Mouse (Mus musculus) forebrain, embryonic 12.5 days (tissue): ENCODE measurements around the gene 2700081O15Rik. TPM values are rescaled to one million over a fixed set of nuclear protein-coding genes. Genes with fewer than 3 reads are reported as not detected.

Source experiments
- ATAC-seq: fragments of 200-750 bp; cut with Nextera tagmentation; 2 replicates; pipeline ENCODE4 v1.8.0; 2017; ENCODE audit warnings: moderate TSS enrichment; ENCODE audit not compliant: low FRiP score
- H3K27ac ChIP-seq: fragments of 300-500 bp; sonication (generic); 2 replicates; pipeline ENCODE4 v1.5.1; 2016; ENCODE audit warnings: mild to moderate bottlenecking
- H3K27me3 ChIP-seq: fragments of 300-500 bp; sonication (generic); 2 replicates; pipeline ENCODE4 v1.6.1; 2016; ENCODE audit warnings: mild to moderate bottlenecking
- H3K36me3 ChIP-seq: fragments of 300-500 bp; sonication (generic); replicated peaks from 2 replicates; pipeline ENCODE4 v1.6.1; 2016; ENCODE audit warnings: mild to moderate bottlenecking
- H3K4me1 ChIP-seq: fragments of 300-500 bp; sonication (generic); 2 replicates; pipeline ENCODE4 v1.6.1; 2016
- H3K4me2 ChIP-seq: fragments of 300-500 bp; sonication (generic); 2 replicates; pipeline ENCODE4 v1.6.1; 2016; ENCODE audit warnings: mild to moderate bottlenecking, moderate library complexity
- H3K4me3 ChIP-seq: fragments of 300-500 bp; sonication (generic); replicated peaks from 2 replicates; pipeline ENCODE4 v1.5.1; 2016; ENCODE audit warnings: mild to moderate bottlenecking
- H3K9ac ChIP-seq: fragments of 300-500 bp; sonication (generic); 2 replicates; pipeline ENCODE4 v1.6.1; 2016; ENCODE audit warnings: mild to moderate bottlenecking
- H3K9me3 ChIP-seq: fragments of 300-500 bp; sonication (generic); 2 replicates; pipeline ENCODE4 v1.6.1; 2016
- WGBS: fragments of 180-500 bp; shearing (Covaris S2); methylation state at CpG from one replicate; pipeline ENCODE4 v1.1.7; 2016; 5-methylcytosine and 5-hydroxymethylcytosine counted together
- microRNA-seq: library from miRNA; unstranded; fragments of <30 nt; microRNA quantifications from one replicate; pipeline ENCODE4, GENCODE M21; 2017
- polyA plus RNA-seq: library from polyadenylated mRNA; unstranded; fragments of >200 nt; fragmentation: Nextera tagmentation; extraction: Ambion mirVana; gene quantifications from 2 replicates; pipeline ENCODE4 v1.2.1, GENCODE M21; 2016

2700081O15Rik gene
- polyA plus RNA-seq, 1 experiment from 2014 or later = 18.6 TPM

DNA sequence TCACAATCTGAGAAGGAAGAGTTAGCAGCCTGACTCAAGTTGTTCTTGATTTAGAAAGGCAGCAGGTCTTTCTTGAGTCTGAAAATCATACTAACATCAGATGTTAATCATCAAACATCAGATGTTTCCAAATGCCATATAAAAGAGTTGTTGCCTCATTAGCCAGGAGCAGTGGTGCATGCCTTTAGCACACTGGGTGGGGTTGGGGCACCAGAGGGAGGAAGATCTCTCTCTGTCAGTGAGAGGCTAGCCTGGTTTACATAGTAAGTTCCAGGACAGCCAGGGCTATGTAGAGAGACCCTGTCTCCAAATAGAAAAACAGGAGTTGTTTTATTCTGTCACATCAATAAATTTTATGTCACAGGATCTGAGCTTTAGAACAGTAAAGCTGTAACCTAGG is 41.5 kb downstream of the 2700081O15Rik start:
- Histone ChIP-seq H3K27me3 (no peaks in the 10 kb centered on the region), H3K36me3 (peaks cover 30% of the 10 kb centered on the region), H3K9ac (no peak overlapping the region), H3K4me1 (peaks cover 4% of the 10 kb centered on the region; the same call in 1 of the 2 replicates), H3K27ac (no peak overlapping the region), H3K4me3 (no peak overlapping the region), H3K4me2 (no peak overlapping the region), H3K9me3 (no peaks in the 10 kb centered on the region)
- ATAC-seq = no peak

DNA sequence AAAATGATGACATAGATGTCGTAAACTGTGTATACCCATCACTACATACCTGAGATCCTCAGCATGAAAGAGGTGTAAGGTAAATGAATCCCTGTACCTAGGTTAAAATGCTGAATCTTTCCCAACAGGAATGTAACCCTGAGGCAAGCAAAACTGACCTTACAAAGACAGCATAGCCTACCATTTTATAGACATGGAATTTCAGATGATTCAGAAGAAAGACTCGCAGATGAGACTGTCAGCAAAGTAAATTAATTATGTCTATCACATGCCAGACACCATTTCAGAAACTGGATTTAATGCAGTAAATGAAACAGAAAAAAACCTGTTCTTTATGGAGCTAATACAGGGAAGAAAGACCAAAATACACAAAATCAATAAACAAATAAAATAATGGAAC is 41.9 kb downstream of the 2700081O15Rik start:
- ATAC-seq = no peak
- H3K27me3 ChIP-seq = no peaks in the 10 kb centered on the region
- WGBS = 93% methylated on average over 2 of the region's 2 CpGs
- no peak overlapping the region for H3K4me3 ChIP-seq
- no peaks in the 10 kb centered on the region for H3K9me3 ChIP-seq
- H3K27ac ChIP-seq = no peak overlapping the region
- no peak overlapping the region for H3K4me2 ChIP-seq
- peaks cover 4% of the 10 kb centered on the region; the same call in 1 of the 2 replicates for H3K4me1 ChIP-seq
- peaks cover 30% of the 10 kb centered on the region for H3K36me3 ChIP-seq
- no peak overlapping the region for H3K9ac ChIP-seq

DNA sequence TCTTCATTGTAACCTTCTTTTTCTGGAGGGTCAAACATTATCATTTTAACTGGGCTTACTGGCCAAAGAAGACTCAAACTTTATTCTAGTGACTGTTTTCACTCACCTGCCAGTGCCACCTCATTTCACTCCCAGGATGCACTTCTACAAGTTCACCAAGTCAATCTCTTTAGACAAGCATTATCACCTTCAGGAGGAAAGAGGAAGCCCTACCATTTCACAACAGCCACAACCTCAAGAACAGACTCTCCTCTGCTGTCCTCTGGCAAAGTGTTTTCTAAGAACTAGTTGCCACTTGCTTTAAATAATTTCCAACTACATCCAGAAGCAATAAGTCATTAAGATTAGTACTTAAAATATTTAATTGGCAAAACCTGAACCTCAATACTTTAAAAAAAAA is 50.5 kb downstream of the 2700081O15Rik start:
- H3K4me3 ChIP-seq = no peak overlapping the region
- no peak overlapping the region for H3K9ac ChIP-seq
- no peaks in the 10 kb centered on the region for H3K4me1 ChIP-seq
- ATAC-seq = no peak
- no peaks in the 10 kb centered on the region for H3K9me3 ChIP-seq
- H3K4me2 ChIP-seq = no peak overlapping the region
- H3K36me3 ChIP-seq = peaks cover 25% of the 10 kb centered on the region
- H3K27ac ChIP-seq = no peak overlapping the region
- H3K27me3 ChIP-seq = no peaks in the 10 kb centered on the region

DNA sequence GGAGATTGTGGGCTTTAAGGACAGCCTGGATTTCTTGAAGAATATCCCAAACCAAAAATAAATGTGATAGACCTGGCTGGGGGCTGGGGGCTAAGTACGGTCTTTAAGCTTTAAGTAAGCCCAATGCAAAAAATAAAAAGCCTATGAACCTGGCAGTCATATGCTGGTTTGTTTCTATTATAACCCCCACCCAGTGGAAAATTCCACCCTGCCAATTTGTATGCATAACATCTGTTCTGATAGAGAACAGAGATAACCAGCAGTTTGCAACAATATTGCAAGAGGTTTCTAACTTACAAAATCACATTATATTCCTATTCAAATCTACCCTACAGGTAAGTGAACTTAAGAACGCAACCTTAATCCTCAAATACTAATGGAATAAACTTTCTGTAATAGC is 53.2 kb downstream of the 2700081O15Rik start:
- Histone ChIP-seq H3K27ac (no peak overlapping the region), H3K27me3 (no peaks in the 10 kb centered on the region), H3K9ac (no peak overlapping the region), H3K9me3 (no peaks in the 10 kb centered on the region), H3K4me2 (no peak overlapping the region), H3K36me3 (peaks cover 35% of the 10 kb centered on the region; the same call in 1 of the 2 replicates), H3K4me1 (no peaks in the 10 kb centered on the region), H3K4me3 (no peak overlapping the region)
- no peak for ATAC-seq
- 97% methylated on average over 2 of the region's 2 CpGs for WGBS

Small RNA genes within 50 kb of the gene (microRNA-seq; reads per million reads assigned to microRNA genes)
- gene Mir6991 = 3.2 reads per million, percentile 8 among the genes with 10 or more reads in this experiment

Other genes with a start within 250 kb of the 2700081O15Rik start
- gene Otub1, start 211.3 kb upstream of the 2700081O15Rik start, polyA plus RNA-seq = 220 and 238 TPM in 2 replicates
- 781 and 789 TPM in 2 replicates for gene Cox8a, start 200.0 kb upstream of the 2700081O15Rik start, polyA plus RNA-seq
- gene Naa40, start 176.4 kb upstream of the 2700081O15Rik start, polyA plus RNA-seq = 90.0 and 92.2 TPM in 2 replicates
- 88.6 and 89.4 TPM in 2 replicates for gene Rcor2, start 150.3 kb upstream of the 2700081O15Rik start, polyA plus RNA-seq
- 47.6 and 53.5 TPM in 2 replicates for gene Mark2, start 75.8 kb upstream of the 2700081O15Rik start, polyA plus RNA-seq
- 41.9 and 42.4 TPM in 2 replicates for gene Spindoc, start 34.6 kb upstream of the 2700081O15Rik start, polyA plus RNA-seq
- 383 and 409 TPM in 2 replicates for gene Rtn3, start 65.7 kb downstream of the 2700081O15Rik start, polyA plus RNA-seq
- gene Atl3, start 76.4 kb downstream of the 2700081O15Rik start, polyA plus RNA-seq = 8.4 and 9.2 TPM in 2 replicates
- 4.4 and 5.0 TPM in 2 replicates for gene Pla2g16, start 139.8 kb downstream of the 2700081O15Rik start, polyA plus RNA-seq
- 0.08 and 0.10 TPM in 2 replicates for gene Lgals12, start 189.6 kb downstream of the 2700081O15Rik start, polyA plus RNA-seq
- not detected in 2 replicates for gene Hrasls5, start 194.9 kb downstream of the 2700081O15Rik start, polyA plus RNA-seq